8 mouse cellular contexts compared by ENCODE assay signal in genomic region chr12:8922369-8923124, GRCm38 (mm10). TPM values are rescaled to one million over a fixed set of nuclear protein-coding genes. Genes with fewer than 3 reads are reported as not detected.
DNase-seq lines count a peak whose midpoint lies in the region; ATAC-seq and TF ChIP-seq lines count a peak whose summit lies in the region.

No protein-coding gene starts in this region.

- peaks cover 7% of the 10 kb centered on the region for H3K36me3 ChIP-seq in heart, embryonic 12.5 days
- H3K36me3 ChIP-seq in E14TG2a.4 (ENCODE audit: insufficient read depth, low read length), result peaks cover 32% of the 10 kb centered on the region
- no peaks in the 10 kb centered on the region for H3K36me3 ChIP-seq in forebrain, embryonic 16.5 days (ENCODE audit: control insufficient read depth, insufficient read depth)
- peaks cover 16% of the 10 kb centered on the region for H3K36me3 ChIP-seq in liver, embryonic 12.5 days
- no peaks in the 10 kb centered on the region for H3K36me3 ChIP-seq in stomach, embryonic 15.5 days

- peak overlapping the region; percentile 87 for H3K9ac ChIP-seq in heart, embryonic 12.5 days
- H3K9ac ChIP-seq in forebrain, embryonic 16.5 days (replicated peaks; ENCODE audit: low read depth, low read length), result peak overlapping the region; percentile 84
- H3K9ac ChIP-seq in liver, embryonic 12.5 days, result peak overlapping the region; percentile 85
- peak overlapping the region; percentile 95 for H3K9ac ChIP-seq in stomach, embryonic 15.5 days

- H3K27me3 ChIP-seq in heart, embryonic 12.5 days (replicated peaks), result no peaks in the 10 kb centered on the region
- no peaks in the 10 kb centered on the region for H3K27me3 ChIP-seq in E14TG2a.4 (ENCODE audit: insufficient read depth, low read length)
- H3K27me3 ChIP-seq in forebrain, embryonic 16.5 days (replicated peaks; ENCODE audit: control insufficient read depth, insufficient read depth, low read length), result no peaks in the 10 kb centered on the region
- H3K27me3 ChIP-seq in liver, embryonic 12.5 days (replicated peaks), result no peaks in the 10 kb centered on the region
- no peaks in the 10 kb centered on the region for H3K27me3 ChIP-seq in stomach, embryonic 15.5 days (replicated peaks)

- WGBS in heart, embryonic 12.5 days, result 2% methylated on average over 30 of the region's 30 CpGs
- 4% methylated on average over 30 of the region's 30 CpGs for WGBS in forebrain, embryonic 16.5 days
- 1% methylated on average over 30 of the region's 30 CpGs for WGBS in liver, embryonic 12.5 days (ENCODE audit: insufficient replicate concordance)
- 1% methylated on average over 30 of the region's 30 CpGs for WGBS in stomach, embryonic 15.5 days

- peak overlapping the region; percentile 75 for H3K4me3 ChIP-seq in heart, embryonic 12.5 days
- peak overlapping the region; percentile 96 for H3K4me3 ChIP-seq in E14TG2a.4 (replicated peaks; ENCODE audit: low read length)
- peak overlapping the region; percentile 81 for H3K4me3 ChIP-seq in forebrain, embryonic 16.5 days (replicated peaks; ENCODE audit: low read length)
- H3K4me3 ChIP-seq in liver, embryonic 12.5 days, result peak overlapping the region; percentile 79
- peak overlapping the region; percentile 84 for H3K4me3 ChIP-seq in stomach, embryonic 15.5 days (replicated peaks)

- peak overlapping the region; percentile 97 for H3K27ac ChIP-seq in heart, embryonic 12.5 days (ENCODE audit: poor library complexity, severe bottlenecking)
- H3K27ac ChIP-seq in forebrain, embryonic 16.5 days (ENCODE audit: low read length), result peak overlapping the region; percentile 99
- H3K27ac ChIP-seq in liver, embryonic 12.5 days, result peak overlapping the region; percentile 97
- peak overlapping the region; percentile 99 for H3K27ac ChIP-seq in stomach, embryonic 15.5 days

- H3K4me2 ChIP-seq in heart, embryonic 12.5 days, result peak overlapping the region; percentile 95
- peak overlapping the region; percentile 81 for H3K4me2 ChIP-seq in forebrain, embryonic 16.5 days (ENCODE audit: low read length)
- peak overlapping the region; percentile 82 for H3K4me2 ChIP-seq in liver, embryonic 12.5 days
- H3K4me2 ChIP-seq in stomach, embryonic 15.5 days, result peak overlapping the region; percentile 56

- ATAC-seq in heart, embryonic 12.5 days (ENCODE audit: insufficient number of reproducible peaks, low FRiP score), result no peak
- no peak for ATAC-seq in forebrain, embryonic 16.5 days
- ATAC-seq in liver, embryonic 12.5 days, result no peak
- ATAC-seq in stomach, embryonic 15.5 days (ENCODE audit: insufficient read depth, low FRiP score, low read depth), result no peak

- H3K9me3 ChIP-seq in heart, embryonic 12.5 days (replicated peaks), result no peaks in the 10 kb centered on the region
- H3K9me3 ChIP-seq in E14TG2a.4 (ENCODE audit: low read length), result no peaks in the 10 kb centered on the region
- H3K9me3 ChIP-seq in forebrain, embryonic 16.5 days (ENCODE audit: control insufficient read depth, low read length), result no peaks in the 10 kb centered on the region
- H3K9me3 ChIP-seq in liver, embryonic 12.5 days (replicated peaks), result no peaks in the 10 kb centered on the region
- H3K9me3 ChIP-seq in stomach, embryonic 15.5 days, result no peaks in the 10 kb centered on the region

- H3K4me1 ChIP-seq in heart, embryonic 12.5 days (replicated peaks), result peaks cover 35% of the 10 kb centered on the region
- peaks cover 54% of the 10 kb centered on the region for H3K4me1 ChIP-seq in E14TG2a.4 (replicated peaks; ENCODE audit: low read depth, low read length)
- H3K4me1 ChIP-seq in forebrain, embryonic 16.5 days (replicated peaks; ENCODE audit: control insufficient read depth, insufficient read depth, low read length), result peaks cover 28% of the 10 kb centered on the region
- peaks cover 43% of the 10 kb centered on the region for H3K4me1 ChIP-seq in liver, embryonic 12.5 days
- H3K4me1 ChIP-seq in stomach, embryonic 15.5 days, result no peaks in the 10 kb centered on the region

- TF ChIP-seq CTCF in E14TG2a.4 (conservative IDR thresholded peaks at IDR 0.05; ENCODE audit: low read length), result no peak

- no peak for DNase-seq in heart, adult 11 months
- no peak for DNase-seq in cerebellum, postnatal 4 days (ENCODE audit: low spot score in 2 of 2)
- DNase-seq in right cerebral cortex, adult 18-20 months, result no peak

RNA-seq across cellular contexts. Expression of gene Laptm4a, which starts 1.1 kb away (rescaled TPM):
- 295 and 302 TPM in 2 replicates for polyA plus RNA-seq in heart, embryonic 12.5 days (2016; fragmentation: Nextera tagmentation; extraction: Ambion mirVana)
- 280 and 300 TPM in 2 replicates for polyA plus RNA-seq in forebrain, embryonic 16.5 days (2015; fragmentation: Nextera tagmentation; extraction: Ambion mirVana)
- 71.0 and 77.9 TPM in 2 replicates for polyA plus RNA-seq in liver, embryonic 12.5 days (2016; fragmentation: Nextera tagmentation; extraction: Ambion mirVana)
- 346 and 353 TPM in 2 replicates for polyA plus RNA-seq in stomach, embryonic 15.5 days (2015; fragmentation: Nextera tagmentation; extraction: Ambion mirVana)

RNA-seq across cellular contexts. Expression of gene Matn3, which starts 25.2 kb away (rescaled TPM):
- polyA plus RNA-seq in heart, embryonic 12.5 days (2016; fragmentation: Nextera tagmentation; extraction: Ambion mirVana), result 0.77 and 0.78 TPM in 2 replicates
- 0.15 and 1.1 TPM in 2 replicates for polyA plus RNA-seq in forebrain, embryonic 16.5 days (2015; fragmentation: Nextera tagmentation; extraction: Ambion mirVana)
- 0.11 and 0.26 TPM in 2 replicates for polyA plus RNA-seq in liver, embryonic 12.5 days (2016; fragmentation: Nextera tagmentation; extraction: Ambion mirVana)
- 0.17 and 0.22 TPM in 2 replicates for polyA plus RNA-seq in stomach, embryonic 15.5 days (2015; fragmentation: Nextera tagmentation; extraction: Ambion mirVana)

RNA-seq across cellular contexts. Expression of gene Wdr35, which starts 51.1 kb away (rescaled TPM):
- 14.6 and 15.6 TPM in 2 replicates for polyA plus RNA-seq in heart, embryonic 12.5 days (2016; fragmentation: Nextera tagmentation; extraction: Ambion mirVana)
- 25.5 and 28.6 TPM in 2 replicates for polyA plus RNA-seq in forebrain, embryonic 16.5 days (2015; fragmentation: Nextera tagmentation; extraction: Ambion mirVana)
- 2.4 and 2.5 TPM in 2 replicates for polyA plus RNA-seq in liver, embryonic 12.5 days (2016; fragmentation: Nextera tagmentation; extraction: Ambion mirVana)
- 12.5 and 13.2 TPM in 2 replicates for polyA plus RNA-seq in stomach, embryonic 15.5 days (2015; fragmentation: Nextera tagmentation; extraction: Ambion mirVana)
